Mouse (Mus musculus): ENCODE measurements around the gene Npc2.

DNA sequence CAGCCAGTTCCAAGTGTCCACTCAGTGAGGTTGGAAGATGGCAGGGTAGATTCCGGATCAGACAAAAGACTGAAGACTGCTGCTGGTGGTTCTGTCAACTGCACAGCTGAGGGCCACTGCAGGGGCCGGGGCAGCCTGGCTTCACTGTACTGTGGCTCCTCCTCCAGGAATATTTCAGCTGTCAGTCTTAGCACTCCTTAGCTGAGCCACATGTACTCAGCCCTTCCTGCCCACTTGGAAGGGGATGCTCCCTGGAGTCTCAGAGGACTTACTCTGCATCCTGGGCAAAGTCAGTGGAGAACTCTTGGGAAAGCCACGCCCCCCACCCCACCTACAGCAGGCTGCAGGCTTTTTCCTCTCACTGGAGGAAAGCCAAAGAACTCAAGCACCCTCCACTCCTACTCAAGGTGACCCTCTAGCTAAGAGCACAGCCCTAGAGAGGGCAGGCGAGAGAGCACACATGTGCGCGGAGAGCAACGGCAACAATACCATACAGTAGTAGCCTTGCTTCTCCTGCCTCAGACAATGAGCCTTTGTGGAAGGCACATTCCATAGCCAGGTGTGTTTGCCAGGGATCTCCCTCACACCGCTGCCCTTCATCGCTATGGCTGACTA is 32.4 kb upstream of the Npc2 start:
- TF ChIP-seq CTCF (IDR thresholded peaks at IDR 0.05; ENCODE audit: low read depth) (no peak), EP300 (IDR thresholded peaks at IDR 0.05; ENCODE audit: low read depth) (no peak)
